Mouse (Mus musculus) heart, adult 2 months (tissue): ENCODE measurements around the gene Lipt1. TPM values are rescaled to one million over a fixed set of nuclear protein-coding genes. Genes with fewer than 3 reads are reported as not detected.
A peak's percentile ranks its signal among the peaks of the same experiment; 100 is the strongest.

Experiments used
- DNase-seq, 2 experiments: peaks; one replicate each; pipeline ENCODE4 v3.0.0; 2021
- H3K27ac ChIP-seq: fragments of 200-600 bp; 2 replicates; pipeline ENCODE4 v1.8.1; 2022
- H3K27me3 ChIP-seq: fragments of 200-500 bp; 2 replicates; pipeline ENCODE4 v1.6.1; 2012; ENCODE audit warnings: mild to moderate bottlenecking, low read length, inconsistent platforms, mixed read lengths; ENCODE audit not compliant: control insufficient read depth, insufficient read depth
- H3K36me3 ChIP-seq: fragments of 200-500 bp; 2 replicates; pipeline ENCODE4 v1.6.1; 2012; ENCODE audit warnings: low read length, inconsistent platforms; ENCODE audit not compliant: control insufficient read depth, insufficient read depth
- H3K4me1 ChIP-seq: fragments of 200-500 bp; 2 replicates; pipeline ENCODE4 v1.6.1; 2011; ENCODE audit warnings: low read length; ENCODE audit not compliant: control insufficient read depth, insufficient read depth
- H3K4me3 ChIP-seq: fragments of 200-600 bp; 2 replicates; pipeline ENCODE4 v1.8.1; 2022
- H3K79me2 ChIP-seq: fragments of 200-500 bp; replicated peaks from 2 replicates; pipeline ENCODE4 v1.6.1; 2012; ENCODE audit warnings: mild to moderate bottlenecking, inconsistent platforms, low read length, moderate library complexity, mixed read lengths; ENCODE audit not compliant: control insufficient read depth, insufficient read depth
- H3K9ac ChIP-seq: fragments of 200-500 bp; 2 replicates; pipeline ENCODE4 v1.6.1; 2012; ENCODE audit warnings: low read depth, mild to moderate bottlenecking, control low read depth, inconsistent platforms, low read length, mixed read lengths
- CTCF ChIP-seq: fragments of 200-600 bp; IDR thresholded peaks from 2 replicates; pipeline ENCODE4 v1.8.1; 2022; ENCODE audit warnings: antibody characterized with exemption, mild to moderate bottlenecking, moderate library complexity
- EP300 ChIP-seq: fragments of 200-500 bp; IDR thresholded peaks from 2 replicates; pipeline ENCODE4 v1.6.1; 2011; ENCODE audit warnings: low read depth, low read length, control low read depth; ENCODE audit not compliant: insufficient read depth
- POLR2A ChIP-seq: fragments of 200-500 bp; IDR thresholded peaks from 2 replicates; pipeline ENCODE4 v1.6.1; 2011; ENCODE audit warnings: mild to moderate bottlenecking, low read depth, low read length, control low read depth; ENCODE audit not compliant: insufficient read depth
- WGBS: fragments of 180-500 bp; shearing (Covaris S2); methylation state at CpG from one replicate; pipeline ENCODE4 v1.1.7; 2018; 5-methylcytosine and 5-hydroxymethylcytosine counted together
- intact Hi-C: fragments of 180-260 bp; cut with DNase I; formaldehyde crosslinking; loops from one replicate; pipeline ENCODE4 v1.15.1; 2025
- polyA plus RNA-seq: library from polyadenylated mRNA; depleted of rRNA; stranded (reverse); fragments of >200 nt; gene quantifications from 2 replicates; pipeline ENCODE4 v1.2.3, GENCODE M21; 2012
- total RNA-seq, 2 experiments: library from RNA; stranded (reverse); gene quantifications; 2 replicates each; pipeline ENCODE4 v1.2.3; 2021

Gene Lipt1
- total and polyA plus RNA-seq, 3 experiments = 6.8 to 13.2 (median 11.6) TPM

- TF ChIP-seq EP300 = no peak
- no peak overlapping the region for H3K4me3 ChIP-seq
- no peak overlapping the region for H3K27ac ChIP-seq
- H3K27me3 ChIP-seq = no peaks in the 10 kb centered on the region
- 53% methylated on average over 6 of the region's 6 CpGs for WGBS
- no peaks in the 10 kb centered on the region for H3K79me2 ChIP-seq
- no peaks in the 10 kb centered on the region; the same call in 1 of the 2 replicates for H3K36me3 ChIP-seq
- H3K9ac ChIP-seq = no peak overlapping the region
- H3K4me1 ChIP-seq = no peaks in the 10 kb centered on the region; the same call in 1 of the 2 replicates
- DNase-seq = no peak
- intact Hi-C loops = loop anchor here (5.0 to 10.0 kb wide), 2 partner anchors 87 to 895 kb away; no protein-coding TSS in a partner anchor
Observed at GRCm38 (mm10) chr1:37900288-37900687, 28.8 kb downstream of the Lipt1 start.

GRCm38 (mm10) chr1:37903178-37903577 is 31.6 kb downstream of the Lipt1 start:
- peak in 1 of 2 experiments; percentile 7 for DNase-seq
- Histone ChIP-seq H3K27me3 (no peaks in the 10 kb centered on the region), H3K4me1 (no peaks in the 10 kb centered on the region; the same call in 1 of the 2 replicates), H3K79me2 (no peaks in the 10 kb centered on the region), H3K27ac (no peak overlapping the region), H3K36me3 (no peaks in the 10 kb centered on the region; the same call in 1 of the 2 replicates), H3K4me3 (no peak overlapping the region), H3K9ac (no peak overlapping the region)
- peak; percentile 58 for TF ChIP-seq CTCF
- TF ChIP-seq POLR2A = no peak
- 26% methylated on average over 6 of the region's 6 CpGs for WGBS
- intact Hi-C loops = loop anchor here (5.0 to 10.0 kb wide), 2 partner anchors 84 to 892 kb away; no protein-coding TSS in a partner anchor

- TF ChIP-seq CTCF = no peak
- TF ChIP-seq EP300 = no peak
- TF ChIP-seq POLR2A = no peak
- intact Hi-C loops = no loop called here
- Histone ChIP-seq H3K9ac (no peak overlapping the region), H3K79me2 (no peaks in the 10 kb centered on the region), H3K27me3 (no peaks in the 10 kb centered on the region), H3K4me3 (no peak overlapping the region), H3K27ac (no peak overlapping the region), H3K36me3 (no peaks in the 10 kb centered on the region), H3K4me1 (no peaks in the 10 kb centered on the region)
- WGBS = 77% methylated on average over 2 of the region's 2 CpGs
- no peak for DNase-seq
Observed at GRCm38 (mm10) chr1:37912751-37913150, 41.2 kb downstream of the Lipt1 start.

GRCm38 (mm10) chr1:37916393-37916792 is 44.9 kb downstream of the Lipt1 start, which contains the start of gene Lyg2:
Gene Lyg2, minus strand, starts transcription at chr1:37916493.
- Histone ChIP-seq H3K79me2 (no peaks in the 10 kb centered on the region), H3K4me1 (no peaks in the 10 kb centered on the region), H3K36me3 (no peaks in the 10 kb centered on the region), H3K27me3 (no peaks in the 10 kb centered on the region), H3K27ac (no peak within 1 kb of the TSS), H3K9ac (no peak within 1 kb of the TSS), H3K4me3 (no peak within 1 kb of the TSS)
- WGBS = 71% methylated on average over 5 of the region's 5 CpGs
- DNase-seq = no peak
- TF ChIP-seq CTCF (no peak), EP300 (no peak), POLR2A (no peak)
- intact Hi-C loops = no loop called here

- no peak for DNase-seq
- intact Hi-C loops = no loop called here
- Histone ChIP-seq H3K27ac (no peak overlapping the region), H3K9ac (no peak overlapping the region), H3K4me3 (no peak overlapping the region), H3K36me3 (no peaks in the 10 kb centered on the region), H3K4me1 (no peaks in the 10 kb centered on the region), H3K79me2 (no peaks in the 10 kb centered on the region), H3K27me3 (no peaks in the 10 kb centered on the region)
- WGBS = 37% methylated on average over 13 of the region's 13 CpGs
- TF ChIP-seq CTCF = no peak
- no peak for TF ChIP-seq POLR2A
- TF ChIP-seq EP300 = no peak
Observed at GRCm38 (mm10) chr1:37917666-37918065, 46.1 kb downstream of the Lipt1 start.

GRCm38 (mm10) chr1:37918096-37918495 is 46.6 kb downstream of the Lipt1 start:
- Histone ChIP-seq H3K27ac (no peak overlapping the region), H3K9ac (no peak overlapping the region), H3K4me3 (no peak overlapping the region), H3K36me3 (no peaks in the 10 kb centered on the region), H3K4me1 (no peaks in the 10 kb centered on the region), H3K79me2 (no peaks in the 10 kb centered on the region), H3K27me3 (no peaks in the 10 kb centered on the region)
- TF ChIP-seq CTCF (no peak), POLR2A (no peak), EP300 (no peak)
- DNase-seq = no peak
- intact Hi-C loops = no loop called here
- WGBS = 39% methylated on average over 6 of the region's 6 CpGs
